Mouse (Mus musculus) Patski (cell line): Measurements from ENCODE around the gene Chga. TPM values are rescaled to one million over a fixed set of nuclear protein-coding genes. Genes with fewer than 3 reads are reported as not detected.

ENCODE experiments used
- ATAC-seq: fragments of 100-300 bp; one replicate; pipeline ENCODE4 v1.8.0; 2021
- CTCF ChIA-PET: fragments of 350-600 bp; sonication (Branson Sonifier 250); formaldehyde crosslinking; loops from one replicate; lab custom pipeline; 2022; ENCODE audit warnings: inconsistent platforms; lab: Charles Lee
- POLR2A ChIA-PET: fragments of 350-600 bp; sonication (Branson Sonifier 250); formaldehyde crosslinking; loops from one replicate; lab custom pipeline; 2022; ENCODE audit warnings: antibody characterized with exemption, inconsistent platforms; lab: Charles Lee
- DNase-seq: peaks from one replicate; pipeline ENCODE4 v3.0.0-alpha.2; 2011; ENCODE audit warnings: low read depth, low spot score
- H3K27me3 ChIP-seq: fragments of 371-371 bp; one replicate; pipeline ENCODE4 v1.5.1; 2021
- CTCF ChIP-seq: fragments of 100-300 bp; IDR thresholded peaks from one replicate; pipeline ENCODE4 v1.5.1; 2021
- in situ Hi-C: fragments of 300-500 bp; cut with MboI; formaldehyde crosslinking; loops from 3 replicates; pipeline ENCODE4 v1.11.1; 2018; ENCODE audit warnings: low pct_unique_long_range_greater_than_20kb, mixed read lengths
- polyA plus RNA-seq: library from polyadenylated mRNA; unstranded; gene quantifications from one replicate; pipeline ENCODE4 v1.2.3, GENCODE M21; 2021

Chga gene
- polyA plus RNA-seq, 1 experiment from 2014 or later = 0.08 TPM

GRCm38 (mm10) chr12:102524216-102524615, 30.6 kb upstream of the Chga start:
- CTCF ChIA-PET = interaction anchor here (1.4 to 3.9 kb wide), 4 partner anchors 49 to 199 kb away, joined by 3 to 26 read pairs (median 6); no protein-coding TSS in a partner anchor
- in situ Hi-C loops = loop anchor here (25.0 kb wide), 1 partner anchor 513 kb away; no protein-coding TSS in a partner anchor

GRCm38 (mm10) chr12:102524760-102525159, 30.0 kb upstream of the Chga start:
- H3K27me3 ChIP-seq = no peaks in the 10 kb centered on the region
- ATAC-seq (peak; percentile 44), DNase-seq (peak; percentile 39)
- ChIA-PET POLR2A (no interaction called here), CTCF (interaction anchor here (1.0 to 3.9 kb wide), 7 partner anchors 21 to 215 kb away, joined by 3 to 26 read pairs (median 3); no protein-coding TSS in a partner anchor)
- peak; percentile 70 for TF ChIP-seq CTCF
- in situ Hi-C loops = loop anchor here (5.0 to 25.0 kb wide), 4 partner anchors 48 to 513 kb away; no protein-coding TSS in a partner anchor

More at GRCm38 (mm10) chr12:102524216-102524615, 30.6 kb upstream of the Chga start:
- no peaks in the 10 kb centered on the region for H3K27me3 ChIP-seq
- ATAC-seq = no peak
- POLR2A ChIA-PET = no interaction called here
- no peak for TF ChIP-seq CTCF
- DNase-seq = no peak

- ATAC-seq (no peak), DNase-seq (no peak)
- in situ Hi-C loops = loop anchor here (5.0 kb wide), 3 partner anchors 44 to 204 kb away; no protein-coding TSS in a partner anchor
- ChIA-PET POLR2A (no interaction called here), CTCF (interaction anchor here (1.0 to 1.9 kb wide), 2 partner anchors 10 to 48 kb away, joined by 3 to 5 read pairs; no protein-coding TSS in a partner anchor)
- no peak for TF ChIP-seq CTCF
- H3K27me3 ChIP-seq = no peaks in the 10 kb centered on the region
Observed at GRCm38 (mm10) chr12:102527989-102528388, 26.8 kb upstream of the Chga start.

GRCm38 (mm10) chr12:102535796-102536195, 19.0 kb upstream of the Chga start:
- H3K27me3 ChIP-seq = no peaks in the 10 kb centered on the region
- in situ Hi-C loops = no loop called here
- peak; percentile 76 for DNase-seq
- CTCF ChIA-PET = interaction anchor here (1.4 to 1.7 kb wide), 2 partner anchors 9 to 35 kb away, joined by 3 to 5 read pairs; no protein-coding TSS in a partner anchor
- peak; percentile 97 for ATAC-seq
- POLR2A ChIA-PET = interaction anchor here (0.6 to 0.7 kb wide), 2 partner anchors 51 to 116 kb away, joined by 3 read pairs; no protein-coding TSS in a partner anchor
- TF ChIP-seq CTCF = no peak

GRCm38 (mm10) chr12:102540278-102540677, 14.5 kb upstream of the Chga start:
- ATAC-seq (no peak), DNase-seq (no peak)
- no peaks in the 10 kb centered on the region for H3K27me3 ChIP-seq
- POLR2A ChIA-PET = no interaction called here
- in situ Hi-C loops = no loop called here
- no peak for TF ChIP-seq CTCF
- CTCF ChIA-PET = interaction anchor here (1.4 kb wide), 1 partner anchor 37 kb away, joined by 3 read pairs; no protein-coding TSS in a partner anchor

GRCm38 (mm10) chr12:102541168-102541567, 13.6 kb upstream of the Chga start:
- ATAC-seq = no peak
- in situ Hi-C loops = no loop called here
- H3K27me3 ChIP-seq = no peaks in the 10 kb centered on the region
- TF ChIP-seq CTCF = no peak
- CTCF ChIA-PET = interaction anchor here (1.4 kb wide), 1 partner anchor 36 kb away, joined by 3 read pairs; no protein-coding TSS in a partner anchor
- POLR2A ChIA-PET = no interaction called here
- DNase-seq = no peak

GRCm38 (mm10) chr12:102545122-102545521, 9.6 kb upstream of the Chga start:
- ChIA-PET CTCF (interaction anchor here (0.8 to 1.2 kb wide), 2 partner anchors 9 to 20 kb away, joined by 3 to 5 read pairs; no protein-coding TSS in a partner anchor), POLR2A (no interaction called here)
- TF ChIP-seq CTCF = no peak
- no peak for ATAC-seq
- no peaks in the 10 kb centered on the region for H3K27me3 ChIP-seq
- DNase-seq = no peak
- in situ Hi-C loops = no loop called here

DNA sequence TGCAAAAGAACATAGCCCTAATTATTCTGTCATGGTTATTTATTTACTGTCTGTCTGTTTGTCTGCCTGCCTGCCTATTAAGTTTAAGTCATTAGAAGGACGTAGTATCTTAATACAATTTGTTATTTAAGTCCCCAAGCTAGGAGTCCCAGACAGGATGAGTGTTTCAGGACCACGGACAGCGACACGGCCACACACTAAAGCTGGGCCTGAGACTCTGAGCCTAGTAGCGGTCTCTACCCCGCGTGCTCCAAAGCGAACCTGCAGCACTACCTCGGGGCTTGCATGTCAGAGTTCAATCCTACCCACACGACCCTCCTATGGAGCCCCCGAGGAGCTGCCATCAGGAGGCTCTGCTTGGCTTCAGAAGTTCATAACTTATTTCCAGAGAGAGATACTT, 4.2 kb upstream of the Chga start:
- ATAC-seq (no peak), DNase-seq (peak; percentile 34)
- in situ Hi-C loops = no loop called here
- CTCF ChIA-PET = no interaction called here
- no peak for TF ChIP-seq CTCF
- H3K27me3 ChIP-seq = peaks cover 20% of the 10 kb centered on the region
- POLR2A ChIA-PET = no interaction called here

DNA sequence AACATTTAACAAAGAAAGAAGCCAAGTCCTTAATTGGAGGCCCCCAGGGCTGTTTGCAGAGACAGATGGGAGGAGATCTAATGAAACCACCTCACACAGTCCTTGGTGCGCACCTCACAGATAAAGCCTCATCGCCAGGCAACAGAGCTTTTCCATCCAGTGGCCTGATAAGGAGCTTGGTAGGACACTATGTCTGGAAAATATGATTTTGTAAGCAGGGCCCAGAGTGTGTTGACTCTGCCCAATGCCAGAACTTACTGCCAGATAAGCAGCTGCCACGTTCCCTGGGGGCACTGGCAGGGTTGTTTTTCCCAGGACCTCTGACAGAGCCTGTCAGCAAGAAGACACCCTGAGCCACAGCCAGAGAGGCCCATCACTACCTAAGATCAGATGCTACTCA, 3.6 kb upstream of the Chga start:
- ChIA-PET CTCF (no interaction called here), POLR2A (no interaction called here)
- no peak for ATAC-seq
- peaks cover 23% of the 10 kb centered on the region for H3K27me3 ChIP-seq
- in situ Hi-C loops = no loop called here
- no peak for DNase-seq
- TF ChIP-seq CTCF = no peak

- TF ChIP-seq CTCF = no peak
- no peak for DNase-seq
- in situ Hi-C loops = no loop called here
- ATAC-seq = no peak
- ChIA-PET CTCF (no interaction called here), POLR2A (no interaction called here)
- H3K27me3 ChIP-seq = peaks cover 24% of the 10 kb centered on the region
Observed at GRCm38 (mm10) chr12:102552001-102552400, 2.8 kb upstream of the Chga start.

DNA sequence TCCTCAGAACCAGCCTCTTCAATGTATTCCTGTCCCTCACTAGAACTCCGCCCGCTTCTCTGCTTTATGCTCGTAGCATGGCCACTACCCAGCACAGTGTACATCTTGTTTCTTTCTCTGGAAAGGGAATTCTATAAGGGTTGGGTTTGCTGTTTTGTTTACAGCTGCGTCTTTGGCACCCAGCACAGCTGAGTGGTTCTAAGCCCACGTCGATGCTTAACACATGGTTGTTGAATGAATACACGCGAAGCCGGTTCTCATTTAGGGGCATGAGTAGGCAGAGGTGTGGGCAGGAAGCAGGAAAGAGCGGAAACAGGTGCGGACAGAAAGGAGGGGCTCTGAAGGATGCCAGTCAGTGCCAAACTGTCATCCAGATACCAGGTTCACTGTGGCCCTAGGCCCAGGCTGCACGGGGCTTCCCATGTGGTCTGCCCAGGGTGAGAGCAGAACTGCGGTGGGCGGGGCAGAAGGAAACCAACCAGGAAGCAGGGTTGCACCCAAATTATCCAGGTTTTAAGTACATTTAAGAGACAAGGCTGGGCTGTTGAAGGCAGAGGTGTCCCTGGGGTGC, 979 bp upstream of the Chga start:
- CTCF ChIA-PET = no interaction called here
- ATAC-seq = no peak
- no peak for DNase-seq
- POLR2A ChIA-PET = no interaction called here
- H3K27me3 ChIP-seq = peaks cover 37% of the 10 kb centered on the region
- in situ Hi-C loops = no loop called here
- TF ChIP-seq CTCF = no peak
